Mouse (Mus musculus): Measurements from ENCODE around the gene Pakap.

Gene Pakap

DNA sequence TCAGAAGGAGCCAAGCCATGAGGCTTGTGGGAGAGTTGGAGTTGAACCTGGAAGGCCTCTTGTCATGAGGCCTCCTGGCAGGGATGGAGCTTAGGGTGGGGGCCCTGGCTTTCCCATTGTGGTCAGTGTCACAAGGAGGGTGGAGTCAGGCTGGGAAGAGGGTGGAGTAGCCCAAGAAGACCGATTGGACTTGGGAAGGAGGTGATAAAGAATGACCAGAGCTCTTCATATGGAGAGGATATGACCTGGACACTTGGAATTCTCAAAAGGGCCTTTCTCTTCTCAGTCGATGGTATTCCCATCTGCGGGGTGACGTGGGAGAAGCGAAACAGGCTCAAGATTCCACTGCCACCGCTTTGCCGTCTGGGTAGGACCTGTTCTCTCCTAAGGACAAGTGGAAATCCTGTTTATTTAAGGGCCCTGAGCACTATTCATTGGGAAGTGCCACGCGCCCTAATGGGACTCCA is 111.0 kb downstream of the Pakap start:
- DNase-seq = no peak

DNA sequence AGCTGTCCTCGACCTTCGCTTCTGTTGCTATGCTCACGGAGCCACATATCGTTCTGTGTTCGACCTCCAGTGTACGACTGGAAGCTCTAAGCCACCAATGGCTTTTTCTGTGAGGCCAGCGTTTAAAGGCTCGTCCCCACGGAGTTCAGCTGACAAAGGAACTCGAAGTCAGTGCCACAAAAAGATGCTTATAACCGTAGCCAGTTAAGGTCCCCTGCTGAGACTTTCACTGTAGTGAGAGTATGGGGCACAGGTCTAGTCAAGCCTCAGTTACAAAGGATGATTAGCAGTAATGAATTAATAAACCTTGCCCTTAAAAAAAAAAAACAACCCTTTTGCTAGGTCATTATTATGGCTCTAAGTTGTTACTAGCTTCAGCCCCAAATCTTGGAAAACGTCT is 112.2 kb downstream of the Pakap start:
- no peak for DNase-seq

DNA sequence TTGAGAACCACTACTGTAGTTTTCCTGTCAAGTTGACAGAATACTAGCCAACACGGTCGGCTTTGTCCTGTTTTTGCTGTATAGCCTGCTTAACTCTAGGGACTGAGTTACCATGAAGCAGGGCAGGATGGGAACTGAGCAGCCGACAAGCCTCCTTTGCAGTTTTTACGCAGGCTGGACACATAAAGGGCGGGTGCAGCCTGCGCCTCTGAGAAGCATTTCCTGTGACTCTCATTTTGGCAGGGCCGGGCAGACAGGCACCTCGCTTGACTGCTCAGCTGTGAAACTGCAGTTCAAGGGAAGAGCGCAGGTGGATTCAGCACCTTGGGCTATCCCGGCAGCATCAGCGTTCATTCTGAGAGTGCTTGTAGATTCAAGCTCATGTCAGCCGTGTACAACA is 113.5 kb downstream of the Pakap start:
- peak; percentile 73 for DNase-seq

DNA sequence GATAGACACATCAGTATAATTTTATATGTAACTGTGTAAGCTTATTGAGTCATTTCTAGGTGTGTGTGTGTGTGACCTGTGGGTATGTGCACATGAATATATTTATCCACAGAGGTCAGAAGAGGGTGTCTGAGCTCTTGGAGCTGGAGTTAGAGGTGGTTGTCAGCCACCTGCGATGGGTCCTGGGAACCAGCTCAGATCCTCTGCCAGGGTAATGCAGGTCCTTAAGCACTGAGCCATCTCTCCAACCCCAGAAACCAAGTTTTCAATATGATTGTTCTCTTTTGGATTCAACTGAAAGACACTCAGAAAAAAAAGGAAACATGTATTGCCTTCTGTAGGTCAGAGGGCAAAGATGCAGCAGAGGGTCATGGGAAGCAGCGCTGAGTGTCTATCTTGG is 114.4 kb downstream of the Pakap start:
- DNase-seq = no peak

DNA sequence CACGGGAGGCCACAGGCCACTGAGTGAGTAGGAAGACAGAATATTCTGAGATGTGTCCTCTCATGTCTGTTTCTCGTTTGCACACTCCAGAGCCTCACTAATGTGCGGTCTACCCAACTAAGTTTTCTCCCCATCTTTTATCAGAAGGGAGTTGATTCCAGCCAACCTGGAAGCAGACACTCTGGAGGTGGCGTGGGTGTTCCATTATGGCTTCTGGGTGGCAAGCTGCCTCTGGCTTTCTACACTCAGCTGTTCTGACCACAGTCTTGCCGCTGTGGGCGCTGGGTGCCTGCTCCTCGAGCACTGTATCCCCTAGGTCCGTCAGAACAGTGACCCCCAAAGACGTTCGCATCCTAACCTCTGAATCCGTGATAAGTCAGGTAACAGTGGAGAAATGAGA is 115.0 kb downstream of the Pakap start:
- DNase-seq = no peak

DNA sequence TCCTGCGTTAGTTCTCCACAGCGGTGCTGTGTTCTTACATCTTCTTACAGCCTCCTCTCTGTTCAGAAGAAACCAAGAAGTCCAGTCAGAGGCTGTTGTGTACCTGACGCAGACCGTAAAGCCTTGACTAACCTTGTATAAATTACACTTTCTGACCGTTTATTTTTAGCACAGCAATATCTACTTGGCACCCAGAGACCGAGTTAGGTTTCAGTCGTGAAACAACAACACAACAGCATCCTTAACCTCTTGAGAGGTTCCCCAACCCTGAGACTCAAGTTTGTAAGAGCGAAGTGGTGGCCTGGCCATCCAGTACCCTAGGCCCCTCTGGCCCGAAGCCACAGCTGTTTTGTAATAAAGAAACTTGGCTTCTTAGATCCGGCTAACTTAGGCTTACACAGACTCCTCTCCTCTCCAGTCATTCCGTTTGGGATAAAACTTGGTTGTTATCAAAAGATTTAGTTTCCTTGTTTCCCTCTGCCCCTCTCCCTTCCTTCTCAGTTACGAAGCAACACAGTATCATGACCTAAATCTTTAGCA is 116.8 kb downstream of the Pakap start:
- DNase-seq = no peak

DNA sequence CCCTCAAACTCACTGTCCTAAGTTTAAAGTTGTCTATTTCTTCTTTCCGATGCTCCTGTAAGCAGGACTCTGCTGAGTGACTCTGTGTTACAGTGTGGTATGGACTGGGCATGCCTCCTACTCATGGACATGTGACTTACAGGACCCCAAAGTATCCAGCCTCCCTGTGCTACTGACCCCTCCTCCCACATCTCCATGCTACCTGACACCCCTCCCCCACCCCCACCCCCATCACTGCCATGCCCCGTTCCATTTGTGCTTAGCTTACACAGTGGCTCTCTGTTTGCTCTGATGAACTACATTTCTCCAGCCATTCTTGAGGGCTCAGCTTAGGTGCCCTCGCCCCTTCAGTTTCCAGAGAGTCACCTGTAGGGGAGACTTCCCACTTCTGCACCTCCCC is 118.8 kb downstream of the Pakap start:
- DNase-seq = no peak

DNA sequence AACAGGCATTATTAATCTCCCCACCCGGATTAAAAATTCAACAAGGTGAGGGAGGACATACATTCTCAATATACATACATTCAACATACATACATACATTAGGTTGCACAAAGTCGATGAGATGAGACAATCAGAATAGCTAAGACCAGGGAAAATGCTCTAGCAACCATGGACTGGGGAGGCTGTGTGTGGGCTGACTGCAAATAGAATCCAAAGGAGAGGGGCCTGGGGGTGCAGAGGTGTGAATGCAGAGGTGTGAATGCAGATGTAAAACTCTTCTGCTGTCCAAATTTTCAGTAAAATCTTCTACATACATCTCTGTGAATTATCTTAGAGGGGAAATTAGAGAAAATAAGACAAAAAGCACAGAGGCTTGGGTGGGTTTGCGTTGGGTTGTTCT is 119.6 kb downstream of the Pakap start:
- DNase-seq = no peak

DNA sequence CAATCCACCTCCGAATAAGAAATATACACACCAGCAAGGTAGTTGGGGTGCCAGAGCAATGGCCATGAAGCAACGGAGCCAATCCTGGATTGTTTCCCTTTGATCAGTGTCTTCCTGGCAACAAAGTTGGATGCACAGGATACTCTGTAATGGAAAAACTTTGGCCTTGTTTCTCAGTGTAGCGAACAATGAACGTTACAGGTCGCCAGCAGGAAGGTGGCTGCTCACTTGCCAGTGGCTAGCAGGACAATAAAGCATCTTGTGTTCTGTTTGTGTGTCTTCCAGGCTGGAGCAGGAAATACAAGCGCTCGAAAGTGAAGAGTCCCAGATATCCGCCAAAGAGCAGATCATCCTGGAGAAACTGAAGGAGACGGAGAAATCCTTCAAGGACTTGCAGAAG is 120.2 kb downstream of the Pakap start:
- no peak for DNase-seq

DNA sequence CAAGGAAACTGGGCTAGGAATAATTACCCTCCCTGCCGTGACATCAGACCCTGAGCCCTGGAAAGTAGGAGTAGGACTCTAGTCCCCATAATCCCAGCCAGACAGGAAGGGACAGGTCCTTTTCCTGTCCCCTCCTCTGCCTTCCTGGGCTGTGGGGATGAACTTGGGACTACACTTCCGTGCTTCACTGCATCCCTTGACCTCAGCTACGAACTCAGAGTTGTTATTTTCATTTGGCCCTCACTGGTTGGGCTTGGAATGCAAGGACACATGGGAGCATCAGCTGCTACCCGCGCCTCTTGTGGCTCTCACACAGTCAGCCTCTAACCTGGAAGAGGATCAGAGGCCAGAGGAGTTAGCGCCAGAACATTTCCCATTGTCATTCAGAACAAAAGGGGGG is 122.0 kb downstream of the Pakap start:
- DNase-seq = no peak

DNA sequence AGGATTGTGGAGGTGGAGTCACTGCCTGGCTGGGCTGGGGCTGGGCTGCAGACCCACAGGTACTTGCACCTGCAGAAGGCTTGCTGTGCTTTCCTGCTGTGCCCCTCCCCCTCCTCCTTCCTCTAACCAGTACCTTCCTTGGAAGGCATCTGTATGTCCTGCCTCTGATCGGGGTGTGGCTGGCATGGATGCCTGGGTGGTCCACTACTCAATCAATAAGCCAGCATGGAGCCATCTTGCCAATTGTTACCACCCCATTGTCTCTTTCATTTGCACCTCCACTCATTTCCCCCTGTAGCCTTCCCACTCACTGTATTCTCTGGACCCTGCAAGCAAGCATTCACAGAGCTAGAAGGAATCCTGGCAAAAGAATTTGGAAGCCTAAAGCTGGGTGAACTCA is 122.8 kb downstream of the Pakap start:
- no peak for DNase-seq

DNA sequence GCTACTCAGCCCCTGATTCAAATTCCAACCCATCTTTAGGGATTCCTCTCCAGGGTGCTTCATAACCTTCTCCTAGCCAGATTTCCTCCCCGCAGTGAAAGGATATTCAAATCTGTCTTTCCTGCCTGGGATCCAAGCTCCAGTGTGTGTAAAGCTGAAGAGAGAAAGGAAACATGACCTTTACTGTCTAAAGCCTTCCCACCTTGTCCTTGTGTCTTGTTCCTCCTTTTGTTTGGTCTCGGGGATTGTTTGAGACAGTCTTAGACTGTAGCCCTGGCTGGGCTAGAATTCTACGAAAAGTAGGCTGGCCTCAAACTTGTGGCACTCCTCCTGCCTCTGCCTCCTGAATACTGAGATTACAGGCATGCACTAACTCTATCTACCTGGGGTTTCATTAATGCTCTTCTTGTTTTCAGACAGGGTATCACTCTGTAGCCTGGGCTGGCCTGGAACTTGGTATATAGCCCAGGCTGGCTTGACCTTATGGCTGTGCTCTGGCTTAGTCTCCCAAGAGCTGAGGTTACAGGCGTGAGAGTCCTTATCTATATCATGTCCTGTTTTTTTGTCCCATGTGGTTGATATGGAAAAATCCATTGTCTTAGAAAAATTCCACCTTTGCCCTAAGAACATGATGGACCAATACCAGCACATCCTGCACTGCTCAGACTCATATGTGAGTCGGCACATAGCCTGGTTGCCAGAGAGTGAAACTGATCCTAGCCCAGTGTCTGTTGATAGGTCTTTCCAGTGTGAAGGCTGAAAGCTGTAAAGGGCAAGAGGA is 126.6 kb downstream of the Pakap start:
- no peak for DNase-seq

DNA sequence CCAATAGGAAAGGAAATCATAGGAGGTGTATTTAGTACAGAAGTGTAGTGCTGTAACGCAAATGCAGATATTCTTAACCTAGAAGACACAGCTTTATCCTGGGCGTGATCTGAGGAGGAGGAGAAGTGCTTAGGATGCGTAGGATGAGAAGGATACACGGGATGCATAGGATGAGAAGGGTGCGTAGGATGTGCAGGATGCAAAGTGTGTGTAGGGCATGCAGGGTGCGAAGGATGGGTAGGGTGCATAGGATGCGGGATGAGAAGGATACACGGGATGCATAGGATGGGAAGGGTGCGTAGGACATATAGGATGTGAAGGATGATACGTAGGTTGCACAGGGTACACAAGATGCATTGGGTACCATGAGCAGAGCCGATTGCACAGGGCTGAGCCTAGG is 129.0 kb downstream of the Pakap start:
- DNase-seq = no peak

DNA sequence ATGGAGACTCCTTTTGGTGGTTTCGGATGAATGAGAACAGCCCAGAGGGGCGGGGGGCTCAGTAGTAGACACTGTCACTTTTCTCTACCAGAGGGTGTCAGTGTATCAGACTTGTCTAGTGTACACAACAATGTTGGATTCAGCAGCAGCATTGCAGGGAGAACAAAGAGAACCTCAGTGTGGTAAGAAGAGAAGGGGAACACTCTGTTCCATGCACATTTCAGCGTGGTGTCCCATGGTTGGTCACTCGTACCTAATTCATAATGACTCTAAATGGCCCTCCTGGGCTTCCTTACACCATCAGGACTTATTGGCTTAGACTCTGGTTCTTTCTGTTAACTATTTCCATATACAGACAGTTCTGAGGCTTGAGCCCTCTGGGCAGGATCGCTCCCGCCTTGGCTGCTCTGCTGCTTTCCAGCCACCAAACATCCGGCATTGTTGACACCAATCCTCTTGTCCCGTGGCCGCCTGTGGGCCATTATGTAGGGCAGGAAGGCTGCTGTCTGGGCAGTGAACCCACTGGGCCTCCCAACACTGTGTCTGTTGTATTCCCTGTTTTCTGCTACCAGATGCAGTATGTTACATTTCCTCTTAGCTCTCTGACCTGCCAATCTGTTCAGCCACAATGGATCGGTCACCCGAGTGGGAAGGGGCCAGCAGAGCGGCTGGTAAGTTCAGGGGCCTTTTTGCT is 130.1 kb downstream of the Pakap start:
- DNase-seq = no peak

DNA sequence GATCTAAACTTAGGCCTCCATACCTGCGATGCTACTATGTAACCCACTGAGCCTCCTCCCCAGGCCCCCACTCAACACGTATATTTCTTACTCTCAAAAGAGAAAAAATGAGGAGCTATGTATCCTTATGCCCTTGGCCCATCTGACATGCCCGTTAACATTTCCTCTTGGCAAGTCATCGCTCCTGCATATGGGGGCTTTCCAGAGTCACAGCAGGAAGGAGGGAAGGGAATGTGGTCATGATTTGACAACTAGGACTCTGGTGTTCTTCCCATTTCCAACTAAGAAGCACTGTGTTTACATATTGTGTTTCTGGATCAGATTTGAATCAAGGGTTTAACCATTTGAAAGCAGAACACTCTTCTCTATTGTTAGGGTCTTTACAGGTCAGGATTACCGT is 133.6 kb downstream of the Pakap start:
- DNase-seq = no peak

DNA sequence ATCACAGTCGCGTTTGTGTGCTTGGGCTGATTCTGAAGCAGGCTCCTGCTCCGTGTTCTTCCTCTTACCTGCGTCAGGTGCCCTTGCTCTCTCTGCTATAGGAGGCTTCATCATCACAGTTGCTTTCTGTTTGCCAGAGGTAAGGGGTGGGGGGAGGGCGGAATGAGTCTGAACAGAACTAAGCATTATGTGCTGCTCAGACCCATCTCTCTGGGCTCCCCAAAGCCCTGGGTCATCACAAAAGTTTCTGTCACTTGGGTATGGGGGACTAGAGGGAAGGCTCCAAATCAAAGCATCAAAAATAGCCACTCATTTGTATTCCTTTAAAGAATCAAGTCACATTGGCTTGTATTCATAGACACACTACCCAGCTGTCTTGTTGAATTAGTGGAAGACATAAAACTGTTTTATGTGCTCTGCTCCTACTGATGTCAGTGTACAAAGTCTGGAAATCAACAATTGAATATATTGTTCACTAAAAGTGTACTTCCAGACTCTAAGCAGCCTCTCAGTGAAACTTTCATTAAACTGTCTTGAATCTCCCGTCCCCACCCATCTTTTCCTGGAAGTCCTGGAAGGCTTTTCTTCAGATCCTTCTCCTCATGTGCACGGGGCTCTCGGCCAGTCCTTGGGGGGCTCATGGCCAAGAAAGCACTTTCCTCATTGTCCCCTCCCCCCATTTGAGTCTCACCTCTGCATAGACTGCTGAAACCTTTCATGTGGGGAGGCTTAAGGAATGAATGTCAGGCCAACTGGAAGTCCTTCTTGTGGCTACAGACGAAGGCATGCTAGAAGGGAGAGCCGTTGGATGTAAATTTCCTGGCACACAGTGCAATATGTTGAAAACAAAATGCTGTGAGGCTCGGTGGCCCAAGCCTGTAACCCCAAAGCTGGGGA is 135.8 kb downstream of the Pakap start:
- no peak for DNase-seq

DNA sequence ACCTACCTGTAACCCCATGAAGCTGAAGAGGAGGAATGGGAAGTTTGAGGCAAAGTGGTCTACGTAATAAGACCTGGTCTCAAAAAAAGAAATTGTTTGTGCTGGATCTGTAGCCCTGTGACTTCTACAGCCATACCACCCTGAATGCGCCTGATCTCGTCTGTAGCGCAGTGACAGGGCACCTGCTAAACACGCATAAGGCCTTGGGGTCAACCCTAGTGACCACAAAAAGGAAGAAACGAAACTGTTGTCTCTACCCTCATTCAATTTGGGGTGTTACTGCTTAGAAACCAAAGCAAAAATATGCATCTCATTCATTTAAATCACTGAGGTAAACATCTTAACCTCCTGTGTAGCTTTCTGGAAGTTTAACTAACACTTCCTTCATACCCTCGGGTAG is 136.6 kb downstream of the Pakap start:
- no peak for DNase-seq

DNA sequence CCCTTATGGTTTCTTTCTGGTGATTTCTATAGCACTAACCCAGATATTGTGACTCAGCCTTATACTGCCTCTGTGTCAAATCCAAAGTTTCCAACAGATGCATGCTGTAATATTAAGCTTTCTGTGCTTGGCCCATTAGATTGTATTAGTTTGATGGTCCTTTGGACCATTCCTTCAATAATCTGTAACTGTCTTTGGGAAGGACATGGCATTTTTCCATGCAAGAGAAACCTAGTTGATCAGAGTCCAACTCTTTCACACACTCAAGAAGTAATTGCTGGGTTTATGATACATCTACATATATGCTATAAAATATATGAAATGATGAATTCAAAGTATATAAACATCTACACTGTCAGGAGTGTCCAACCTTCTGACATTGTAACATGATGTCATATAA is 147.9 kb downstream of the Pakap start:
- DNase-seq = no peak

DNA sequence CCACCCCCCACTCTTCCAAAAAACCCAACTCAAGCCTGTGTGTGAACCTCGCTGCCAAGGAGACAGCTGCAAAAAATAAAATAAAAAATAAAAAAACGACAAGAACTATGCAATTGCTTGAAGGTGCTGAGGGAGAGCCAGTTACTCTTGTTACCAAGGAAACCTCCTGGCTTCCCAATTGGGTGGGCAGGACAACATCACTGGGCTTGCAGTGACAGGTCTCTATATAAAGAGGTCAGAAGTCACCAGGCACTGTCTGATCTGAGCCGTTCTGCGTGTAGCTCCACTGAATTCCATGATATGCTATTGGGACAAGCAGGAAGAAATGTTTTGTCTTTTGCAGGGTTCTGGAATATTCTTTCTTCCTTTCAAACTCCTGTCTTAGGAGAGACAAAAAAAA is 148.8 kb downstream of the Pakap start:
- no peak for DNase-seq

DNA sequence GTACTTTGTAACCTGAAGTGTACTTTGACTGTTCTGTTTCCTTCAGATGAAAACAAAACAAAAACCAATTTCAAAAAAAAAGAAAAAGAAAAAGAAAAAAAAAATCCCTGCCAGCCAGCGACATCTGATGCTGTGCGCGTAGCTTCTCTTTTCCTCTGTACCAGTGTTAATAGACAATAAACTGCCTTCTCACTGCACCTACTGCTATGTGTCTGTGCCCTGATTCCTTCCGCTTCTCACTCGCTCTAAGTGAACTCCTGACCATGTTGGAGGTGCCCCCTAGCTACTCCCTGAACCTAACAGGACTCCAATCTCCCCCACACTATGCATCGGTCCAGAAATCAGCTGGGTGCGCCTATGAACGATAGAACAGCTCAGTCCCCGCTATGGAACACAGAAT is 149.4 kb downstream of the Pakap start, which contains the start of gene Akap2:
Gene Akap2, plus strand, starts transcription at position 304 of the 400 bp plus-strand sequence.
- no peak for DNase-seq

DNA sequence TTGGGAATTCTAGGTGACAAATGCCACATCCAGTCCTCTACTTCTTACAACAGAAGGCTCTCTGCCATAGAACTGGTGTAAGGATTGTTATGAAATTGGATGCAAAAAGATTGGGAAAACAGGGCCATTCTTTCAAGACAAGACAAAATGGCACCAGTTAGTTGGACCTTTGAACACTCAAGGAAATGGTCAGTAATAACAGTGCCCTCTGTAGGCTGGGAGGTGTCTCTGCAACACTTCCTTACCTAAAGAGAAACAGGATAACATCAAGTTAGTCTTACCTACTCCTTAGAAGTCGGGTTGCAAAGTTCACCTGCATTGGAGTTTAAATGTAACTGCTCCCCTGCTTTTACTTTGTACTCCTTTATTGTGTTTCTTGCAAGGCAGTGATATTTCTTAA is 151.4 kb downstream of the Pakap start:
- DNase-seq = no peak

DNA sequence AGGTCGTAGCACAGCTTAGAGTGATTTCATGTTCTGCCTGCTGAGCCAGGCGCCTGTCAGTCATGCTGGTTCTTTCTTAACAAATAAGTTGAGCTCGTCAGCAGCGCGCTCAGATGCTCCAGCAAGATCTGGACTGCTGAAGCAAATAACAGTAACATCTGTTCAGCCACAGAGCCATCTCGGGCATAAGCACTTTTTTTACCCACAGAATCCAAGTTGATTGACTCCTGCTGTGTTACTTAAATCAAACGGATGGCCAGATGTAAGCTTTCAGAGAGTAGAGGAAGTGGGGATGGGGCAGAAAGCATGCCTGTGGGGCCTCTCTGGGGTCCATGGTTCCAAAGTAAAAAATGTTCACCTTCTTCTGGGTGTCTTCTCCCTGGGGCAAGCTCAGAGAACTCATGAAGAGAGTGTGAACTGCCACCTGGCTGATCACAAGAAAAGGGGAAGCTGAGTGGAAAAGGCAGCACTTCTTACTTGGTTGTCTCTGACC is 152.9 kb downstream of the Pakap start:
- peak; percentile 52 for DNase-seq

DNA sequence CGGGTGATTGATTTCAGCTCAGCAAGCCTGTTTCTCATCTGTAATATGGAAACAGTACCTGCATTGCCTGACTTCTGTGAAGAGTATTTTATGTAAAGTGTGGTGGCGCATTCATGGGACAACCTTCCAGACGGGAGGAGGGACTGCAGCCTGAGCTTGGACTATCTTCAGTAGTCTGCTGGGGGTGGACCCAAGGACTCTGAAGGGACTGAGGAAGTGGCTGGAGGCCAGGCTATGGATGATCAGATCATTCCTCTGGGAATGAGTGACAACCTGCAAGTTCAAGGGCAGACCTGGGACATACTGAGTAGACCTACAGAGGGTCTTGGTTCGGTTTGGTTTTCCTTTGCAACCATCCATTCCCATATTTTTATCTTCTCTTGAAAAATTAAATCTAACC is 154.3 kb downstream of the Pakap start:
- no peak for DNase-seq

Measured in thymus, postnatal 25 days (tissue).